Mouse (Mus musculus) CH12.LX (cell line): Measurements from ENCODE around the gene Amer3. TPM values are rescaled to one million over a fixed set of nuclear protein-coding genes. Genes with fewer than 3 reads are reported as not detected.

Source experiments
- DNase-seq: peaks from one replicate; pipeline ENCODE4 v3.0.0-alpha.2; 2013; ENCODE audit errors: extremely low read depth
- H3K27ac ChIP-seq: 2 replicates; pipeline ENCODE4 v1.5.1; 2012; ENCODE audit warnings: low read depth, mild to moderate bottlenecking, control low read depth, moderate library complexity; ENCODE audit not compliant: insufficient read depth
- H3K27me3 ChIP-seq: replicated peaks from 2 replicates; pipeline ENCODE3; 2012; ENCODE audit warnings: inconsistent platforms
- H3K36me3 ChIP-seq, 2 experiments: replicated peaks in 1 of 2; 2 replicates each; pipeline versions ENCODE3 to v1.6.1; 2012; ENCODE audit warnings: inconsistent platforms in 1 of 2, low read length in 1 of 2, mild to moderate bottlenecking in 1 of 2, mixed read lengths in 1 of 2, moderate library complexity in 1 of 2; ENCODE audit not compliant: control insufficient read depth in 1 of 2, insufficient read depth in 1 of 2
- H3K4me1 ChIP-seq, 2 experiments: 2 replicates each; pipeline ENCODE4 v1.6.1; 2012; ENCODE audit warnings: inconsistent platforms in 1 of 2, moderate library complexity in 1 of 2; ENCODE audit not compliant: insufficient read depth in 2 of 2, control insufficient read depth in 1 of 2
- H3K4me2 ChIP-seq: 2 replicates; pipeline ENCODE4 v1.6.1; 2012; ENCODE audit warnings: low read depth, mild to moderate bottlenecking, control low read depth; ENCODE audit not compliant: poor library complexity, insufficient read depth, severe bottlenecking
- H3K4me3 ChIP-seq, 3 experiments: fragments of 150-350 bp in 1 of 3; sonication (generic) in 1 of 3; replicated peaks in 1 of 3; 2 replicates each; pipeline versions ENCODE3 to v1.5.1; 2011 to 2012; ENCODE audit warnings: low read depth in 2 of 3, low read length in 2 of 3, mild to moderate bottlenecking in 2 of 3, moderate library complexity in 2 of 3, control low read depth in 1 of 3, improper control_type of control experiment in 1 of 3, inconsistent platforms in 1 of 3, mixed read lengths in 1 of 3; ENCODE audit not compliant: poor library complexity in 1 of 3
- H3K79me2 ChIP-seq: replicated peaks from 2 replicates; pipeline ENCODE4 v1.6.1; 2012; ENCODE audit warnings: mild to moderate bottlenecking, moderate library complexity; ENCODE audit not compliant: control insufficient read depth, poor library complexity, insufficient read depth, severe bottlenecking; ENCODE audit errors: extremely low read depth
- H3K9ac ChIP-seq: 2 replicates; pipeline ENCODE4 v1.6.1; 2012; ENCODE audit warnings: low read depth, mild to moderate bottlenecking, control low read depth, moderate library complexity; ENCODE audit not compliant: insufficient read depth
- H3K9me3 ChIP-seq: replicated peaks from 2 replicates; pipeline ENCODE3; 2012; ENCODE audit warnings: low read length, inconsistent platforms, mixed read lengths
- CHD1 ChIP-seq: IDR thresholded peaks from 2 replicates; pipeline ENCODE4 v1.6.1; 2012; ENCODE audit warnings: low read depth, low read length, improper control_type of control experiment, inconsistent platforms
- CTCF ChIP-seq, 2 experiments: IDR thresholded peaks in 1 of 2; conservative IDR thresholded peaks in 1 of 2; 2 replicates each; pipeline ENCODE4 v1.5.1; 2011 to 2012; ENCODE audit warnings: low read depth in 2 of 2, low read length in 2 of 2, improper control_type of control experiment in 1 of 2, inconsistent platforms in 1 of 2, mild to moderate bottlenecking in 1 of 2, moderate library complexity in 1 of 2
- EP300 ChIP-seq: IDR thresholded peaks from 2 replicates; pipeline ENCODE4 v1.6.1; 2011; ENCODE audit warnings: low read length, improper control_type of control experiment
- ETS1 ChIP-seq: conservative IDR thresholded peaks from 2 replicates; pipeline ENCODE4 v1.6.1; 2012; ENCODE audit warnings: low read depth, mild to moderate bottlenecking, inconsistent platforms, low read length, improper control_type of control experiment, moderate library complexity
- HCFC1 ChIP-seq: IDR thresholded peaks from 2 replicates; pipeline ENCODE4 v1.6.1; 2012; ENCODE audit warnings: low read depth, mild to moderate bottlenecking, inconsistent platforms, low read length, improper control_type of control experiment
- IRF4 ChIP-seq: IDR thresholded peaks from 2 replicates; pipeline ENCODE4 v1.6.1; 2014; ENCODE audit warnings: low read depth, mild to moderate bottlenecking, inconsistent platforms, low read length, improper control_type of control experiment
- JUN ChIP-seq: IDR thresholded peaks from 2 replicates; pipeline ENCODE4 v1.6.1; 2011; ENCODE audit warnings: low read depth, mild to moderate bottlenecking, low read length, improper control_type of control experiment, moderate library complexity; ENCODE audit not compliant: insufficient read depth
- KAT2A ChIP-seq: IDR thresholded peaks from 2 replicates; pipeline ENCODE4 v1.6.1; 2012; ENCODE audit warnings: low read length, improper control_type of control experiment, inconsistent platforms; ENCODE audit not compliant: insufficient replicate concordance
- MAFK ChIP-seq: IDR thresholded peaks from 2 replicates; pipeline ENCODE4 v1.6.1; 2011; ENCODE audit warnings: low read length, improper control_type of control experiment; ENCODE audit not compliant: insufficient replicate concordance
- MEF2A ChIP-seq: IDR thresholded peaks from 2 replicates; pipeline ENCODE4 v1.6.1; 2014; ENCODE audit warnings: low read depth, mild to moderate bottlenecking, inconsistent platforms, low read length, improper control_type of control experiment, borderline replicate concordance
- NELFE ChIP-seq: IDR thresholded peaks from 2 replicates; pipeline ENCODE4 v1.6.1; 2011; ENCODE audit warnings: low read depth, low read length, improper control_type of control experiment
- NRF1 ChIP-seq: IDR thresholded peaks from 2 replicates; pipeline ENCODE4 v1.6.1; 2014; ENCODE audit warnings: low read depth, mild to moderate bottlenecking, inconsistent platforms, low read length, improper control_type of control experiment, moderate library complexity
- PAX5 ChIP-seq: IDR thresholded peaks from 2 replicates; pipeline ENCODE4 v1.6.1; 2012; ENCODE audit warnings: low read length, inconsistent platforms, mixed read lengths
- POLR2AphosphoS2 ChIP-seq: IDR thresholded peaks from 2 replicates; pipeline ENCODE4 v1.6.1; 2011; ENCODE audit warnings: low read depth, low read length, improper control_type of control experiment
- RAD21 ChIP-seq: IDR thresholded peaks from 2 replicates; pipeline ENCODE4 v1.6.1; 2011; ENCODE audit warnings: low read depth, mild to moderate bottlenecking, low read length, improper control_type of control experiment, moderate library complexity
- SIN3A ChIP-seq: IDR thresholded peaks from 2 replicates; pipeline ENCODE4 v1.6.1; 2012; ENCODE audit warnings: low read length, improper control_type of control experiment, inconsistent platforms
- SMC3 ChIP-seq: IDR thresholded peaks from 2 replicates; pipeline ENCODE4 v1.6.1; 2011; ENCODE audit warnings: low read depth, low read length, improper control_type of control experiment
- ZC3H11A ChIP-seq: IDR thresholded peaks from 2 replicates; pipeline ENCODE4 v1.6.1; 2012; ENCODE audit warnings: low read depth, mild to moderate bottlenecking, inconsistent platforms, low read length, improper control_type of control experiment
- ZKSCAN1 ChIP-seq: IDR thresholded peaks from 2 replicates; pipeline ENCODE4 v1.6.1; 2012; ENCODE audit warnings: low read depth, inconsistent platforms, low read length, improper control_type of control experiment, borderline replicate concordance
- dilution Hi-C: fragments of 300-500 bp; cut with MboI; formaldehyde crosslinking; loops from 2 replicates; pipeline ENCODE4 v1.14.3; 2020; ENCODE audit warnings: low sequenced_read_pairs; ENCODE audit not compliant: extremely low pct_unique_long_range_greater_than_20kb, extremely low pct_ligation_motif_present
- in situ Hi-C: fragments of 300-500 bp; cut with MboI; formaldehyde crosslinking; loops from 3 replicates; pipeline ENCODE4 v1.14.3; 2019; ENCODE audit warnings: low sequenced_read_pairs, low pct_ligation_motif_present, low pct_unique_long_range_greater_than_20kb, mixed read lengths
- polyA plus RNA-seq: library from polyadenylated mRNA; unstranded; fragments of >175 nt; gene quantifications from 2 replicates; pipeline ENCODE4 v1.2.1, GENCODE M21; 2012; ENCODE audit warnings: low read depth; ENCODE audit not compliant: insufficient read length
- total RNA-seq, 2 experiments: library from RNA; depleted of rRNA; stranded (reverse); fragments of 300-350 nt in 1 of 2; fragments of >200 nt in 1 of 2; gene quantifications; 2 replicates each; pipeline ENCODE4 v1.2.3; 2012 to 2014

Gene Amer3
- total and polyA plus RNA-seq, 3 experiments = 0.04 to 0.20 (median 0.17) TPM

- TF ChIP-seq NRF1 (no peak), MAFK (no peak), EP300 (no peak), ZKSCAN1 (no peak), MEF2A (no peak), PAX5 (no peak), ETS1 (no peak)
- peaks cover 6% of the 10 kb centered on the region for H3K27me3 ChIP-seq
- no peaks in the 10 kb centered on the region for H3K79me2 ChIP-seq
- DNase-seq = peak; percentile 18
- in situ Hi-C loops (no loop called here), dilution Hi-C loops (no loop called here)
- H3K9me3 ChIP-seq = no peaks in the 10 kb centered on the region
- no peak overlapping the region for H3K27ac ChIP-seq
- H3K9ac ChIP-seq = no peak overlapping the region
- no peak overlapping the region for H3K4me2 ChIP-seq
- H3K36me3 ChIP-seq = no peaks in the 10 kb centered on the region
- H3K4me1 ChIP-seq = peaks cover 0 to 20% of the 10 kb centered on the region in 2 experiments; a peak in 2 of 4 replicates
- H3K4me3 ChIP-seq = no peak overlapping the region
Measured at GRCm38 (mm10) chr1:34601323-34602047, 22.0 kb downstream of the Amer3 start.

- DNase-seq = peak; percentile 82
- dilution Hi-C loops = no loop called here
- in situ Hi-C loops = no loop called here
Measured at GRCm38 (mm10) chr1:34602363-34602762, 22.9 kb downstream of the Amer3 start.

More at GRCm38 (mm10) chr1:34602363-34602762, 22.9 kb downstream of the Amer3 start:
- no peaks in the 10 kb centered on the region for H3K79me2 ChIP-seq
- TF ChIP-seq SMC3 (peak; percentile 98), SIN3A (no peak), IRF4 (peak; percentile 44; the same call in 1 of the 2 replicates), NELFE (peak; percentile 25; the same call in 1 of the 2 replicates), NRF1 (no peak), CHD1 (no peak), KAT2A (no peak), ZC3H11A (peak; percentile 89), ETS1 (no peak), RAD21 (peak; percentile 88), CTCF (conservative IDR thresholded peaks at IDR 0.05 in 1 of 2, IDR thresholded peaks at IDR 0.05 in 1 of 2; ENCODE audit: low read depth in 2 of 2, low read length in 2 of 2) (peak; percentile 61 to 97), POLR2AphosphoS2 (no peak), HCFC1 (no peak), JUN (no peak)
- H3K27me3 ChIP-seq = peaks cover 6% of the 10 kb centered on the region
- H3K9ac ChIP-seq = no peak overlapping the region
- H3K27ac ChIP-seq = no peak overlapping the region
- no peaks in the 10 kb centered on the region for H3K9me3 ChIP-seq
- H3K4me1 ChIP-seq = peaks cover 0 to 20% of the 10 kb centered on the region in 2 experiments; a peak in 2 of 4 replicates
- no peak overlapping the region for H3K4me2 ChIP-seq
- no peaks in the 10 kb centered on the region for H3K36me3 ChIP-seq
- H3K4me3 ChIP-seq = no peak overlapping the region
